Mouse (Mus musculus) gastrocnemius, postnatal 10 days (tissue): Measurements from ENCODE around the gene Col25a1. TPM values are rescaled to one million over a fixed set of nuclear protein-coding genes. Genes with fewer than 3 reads are reported as not detected.
A peak's percentile ranks its signal among the peaks of the same experiment; 100 is the strongest.

Source experiments
- DNase-seq: peaks from one replicate; pipeline ENCODE4 v3.0.0; 2021; ENCODE audit warnings: mixed read lengths
- total RNA-seq, 2 experiments: library from RNA; stranded (reverse); gene quantifications; 2 replicates each; pipeline ENCODE4 v1.2.3; 2021

Gene Col25a1
- total RNA-seq, 2 experiments from 2014 or later = 1.0 to 2.1 TPM

DNA sequence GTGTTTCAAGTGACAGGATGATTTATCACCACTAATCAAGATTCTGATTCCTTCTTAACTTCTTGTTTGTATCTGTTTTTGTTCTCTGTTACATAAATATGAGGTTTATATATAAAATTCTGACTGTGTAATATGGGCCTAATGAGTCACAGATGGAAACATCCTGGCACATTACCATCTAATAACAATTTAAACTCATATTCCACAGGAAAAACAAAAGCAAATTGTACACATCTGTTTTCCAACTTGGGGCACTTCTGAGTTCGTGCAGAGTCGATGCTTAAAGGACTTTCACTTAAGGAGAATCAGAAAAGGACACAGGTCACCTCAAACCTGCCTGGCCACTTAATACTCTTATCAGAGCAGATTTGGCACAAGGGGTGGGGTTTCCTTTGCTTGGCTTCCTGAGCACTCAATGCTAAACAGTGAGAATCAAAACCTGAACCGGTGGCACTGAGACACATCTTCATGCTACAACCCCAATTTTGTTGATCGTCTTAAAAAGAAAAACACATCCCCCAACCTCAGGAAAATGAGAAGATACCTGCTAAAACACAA, 342.0 kb downstream of the Col25a1 start:
- no peak for DNase-seq

DNA sequence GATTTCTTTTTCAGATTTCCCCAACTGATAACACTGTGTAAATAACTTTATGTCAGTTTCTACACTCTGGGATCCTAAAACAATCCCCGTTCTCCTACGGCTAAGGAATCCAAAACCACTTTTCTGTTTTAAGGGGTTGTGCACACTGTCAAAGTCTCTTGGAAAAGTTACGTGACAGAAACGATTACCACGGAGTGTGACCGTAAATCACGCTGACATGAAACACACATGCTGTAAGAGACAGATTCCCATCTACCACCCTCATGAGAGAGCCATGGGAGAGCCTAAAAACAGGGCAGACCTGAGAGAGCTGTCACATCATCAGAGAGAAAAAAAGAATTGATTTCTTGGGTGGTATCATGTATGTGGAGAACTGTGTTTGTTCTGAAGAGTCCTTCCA, 342.7 kb downstream of the Col25a1 start:
- DNase-seq = no peak

DNA sequence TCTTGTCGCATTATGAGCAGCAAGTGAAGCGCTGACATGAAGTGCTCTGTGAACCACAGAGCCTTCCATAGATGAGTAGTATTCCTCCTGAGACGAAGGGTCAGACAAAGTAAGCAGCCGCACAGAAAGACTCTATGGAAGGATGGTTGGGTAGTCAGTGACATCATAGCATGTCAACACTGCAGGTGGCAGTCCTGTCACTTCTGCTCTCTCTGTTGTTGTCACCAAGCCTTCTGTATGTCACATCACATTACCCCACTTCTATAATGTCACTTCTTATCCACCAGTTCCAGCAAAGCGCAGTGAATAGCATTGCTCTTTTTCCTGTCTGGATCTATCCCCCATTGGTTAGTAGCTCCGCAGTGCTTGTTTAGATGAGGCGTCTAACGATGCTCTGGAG, 351.2 kb downstream of the Col25a1 start:
- no peak for DNase-seq

DNA sequence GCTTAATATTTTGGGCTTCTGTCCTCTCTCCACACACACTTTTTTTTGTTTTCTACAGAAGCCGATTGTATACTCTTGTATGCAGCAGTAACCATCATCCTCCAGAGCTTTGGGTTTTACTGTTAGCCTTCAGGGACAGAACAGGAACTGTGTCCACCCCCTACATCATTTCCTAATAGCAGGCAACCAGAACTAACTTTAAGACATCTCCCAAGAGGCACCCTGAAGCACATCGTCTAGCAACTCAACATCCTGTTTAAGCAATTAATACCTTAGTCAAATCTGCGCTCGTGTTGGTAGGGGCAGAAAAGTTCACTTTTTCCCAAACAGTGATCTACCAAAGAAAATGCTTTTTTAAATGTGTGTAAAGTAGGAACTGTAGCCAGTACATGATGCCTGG, 357.5 kb downstream of the Col25a1 start:
- no peak for DNase-seq

DNA sequence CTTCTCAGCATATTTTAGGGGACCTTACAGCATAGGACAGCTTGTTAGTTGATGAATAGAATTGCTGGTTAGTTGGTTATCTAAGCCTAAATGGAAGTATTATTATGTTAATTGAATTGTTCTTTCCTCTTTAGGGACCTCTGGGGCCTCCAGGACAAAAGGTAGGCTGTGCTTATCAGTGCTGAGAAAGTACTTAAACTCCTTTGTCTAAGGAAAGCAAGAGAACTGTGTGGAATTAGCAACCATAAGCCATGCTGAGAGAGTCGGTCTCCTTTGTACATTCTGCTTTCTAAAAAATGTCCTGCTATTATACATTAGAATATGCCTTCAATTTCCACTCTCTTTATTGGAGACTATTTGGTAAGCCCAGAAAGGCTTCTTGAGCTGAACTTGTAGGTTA, 362.9 kb downstream of the Col25a1 start:
- DNase-seq = no peak

DNA sequence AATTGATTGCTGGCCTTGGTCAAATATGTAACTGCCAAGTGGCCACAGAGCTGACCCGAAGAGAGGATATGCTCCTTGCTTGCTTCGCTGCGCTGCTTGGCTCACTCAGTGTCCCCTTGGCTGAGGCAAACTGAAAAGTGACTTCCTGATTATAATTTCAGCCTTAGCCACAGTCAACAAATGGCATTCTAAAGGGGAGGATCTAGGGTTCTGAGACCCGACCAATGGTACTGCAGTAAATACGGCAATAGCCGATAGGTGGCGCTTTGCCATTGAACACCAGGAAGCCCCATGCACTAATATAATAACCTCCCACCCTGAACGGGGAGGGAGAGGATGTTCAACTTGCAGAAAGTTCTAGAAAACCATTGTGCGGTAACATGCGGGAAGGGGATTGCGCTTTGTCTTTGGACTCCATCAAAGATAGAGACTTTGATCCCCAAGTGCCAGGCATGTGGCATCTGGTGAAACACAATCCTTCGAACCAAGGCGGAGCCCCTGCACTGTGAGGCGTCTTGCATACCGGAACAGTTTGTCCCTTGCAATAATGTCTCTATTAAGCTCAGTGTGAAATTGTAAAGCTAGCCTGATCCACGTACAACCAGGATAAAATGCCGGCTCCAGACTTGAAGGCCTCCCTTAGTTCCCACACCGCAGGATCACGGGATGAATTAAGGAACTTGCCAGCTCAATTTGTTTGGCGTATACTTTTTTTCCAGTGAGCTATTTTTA, 363.5 kb downstream of the Col25a1 start:
- DNase-seq = peak; percentile 77

DNA sequence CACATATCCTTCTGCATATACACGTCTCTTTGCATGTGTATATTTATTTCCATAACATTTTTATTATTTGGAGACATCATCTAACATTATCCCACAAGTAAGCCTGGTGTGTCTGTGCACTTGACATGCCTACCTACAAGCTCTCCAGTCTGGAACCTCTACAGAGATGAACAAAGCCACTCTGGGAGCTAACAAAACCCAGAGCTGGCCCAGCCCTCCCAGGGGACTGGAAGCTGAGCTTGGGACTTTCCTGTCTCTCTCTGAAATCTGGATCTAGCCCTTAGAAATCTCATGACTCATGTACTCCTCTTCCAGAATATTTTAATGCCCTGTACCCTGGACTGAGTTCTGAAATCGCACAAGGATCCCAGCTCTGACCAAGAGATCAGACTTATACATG, 365.7 kb downstream of the Col25a1 start:
- no peak for DNase-seq

DNA sequence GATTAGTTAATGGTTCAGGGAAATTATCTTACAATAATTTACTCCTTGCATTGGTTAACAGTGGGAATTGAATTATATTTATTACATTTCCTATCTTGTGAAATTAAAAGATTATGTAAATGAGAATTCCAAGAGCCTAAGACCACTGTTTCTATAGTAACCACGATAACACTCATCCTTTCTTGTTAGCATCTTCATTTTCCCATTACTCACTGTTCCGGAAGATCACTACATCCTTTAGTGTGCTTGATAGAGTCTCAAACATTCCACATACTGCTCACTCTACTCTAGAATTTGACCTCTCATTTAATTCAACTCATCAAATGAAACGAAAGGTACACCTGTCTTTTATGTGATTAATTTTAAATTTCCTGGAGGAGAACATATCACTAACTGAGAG, 370.4 kb downstream of the Col25a1 start:
- DNase-seq = no peak

DNA sequence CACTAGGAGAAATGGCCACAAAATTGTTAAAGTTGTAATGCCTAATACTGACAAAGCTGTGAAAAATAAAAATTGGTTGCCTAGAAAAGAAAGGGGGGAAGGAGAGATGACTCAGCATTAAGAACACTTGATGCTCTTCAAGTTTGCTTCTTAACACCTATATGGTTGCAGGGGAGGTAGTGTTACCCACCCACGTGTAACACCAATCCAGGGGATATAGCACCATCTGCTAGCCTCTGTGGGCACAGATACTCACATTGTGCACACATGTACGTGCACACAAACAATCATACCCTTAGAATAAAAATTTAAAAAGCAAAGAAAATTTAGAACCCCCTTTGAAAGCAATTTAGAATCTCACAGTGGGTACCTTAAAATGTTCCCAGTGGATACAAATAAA, 377.0 kb downstream of the Col25a1 start:
- no peak for DNase-seq

DNA sequence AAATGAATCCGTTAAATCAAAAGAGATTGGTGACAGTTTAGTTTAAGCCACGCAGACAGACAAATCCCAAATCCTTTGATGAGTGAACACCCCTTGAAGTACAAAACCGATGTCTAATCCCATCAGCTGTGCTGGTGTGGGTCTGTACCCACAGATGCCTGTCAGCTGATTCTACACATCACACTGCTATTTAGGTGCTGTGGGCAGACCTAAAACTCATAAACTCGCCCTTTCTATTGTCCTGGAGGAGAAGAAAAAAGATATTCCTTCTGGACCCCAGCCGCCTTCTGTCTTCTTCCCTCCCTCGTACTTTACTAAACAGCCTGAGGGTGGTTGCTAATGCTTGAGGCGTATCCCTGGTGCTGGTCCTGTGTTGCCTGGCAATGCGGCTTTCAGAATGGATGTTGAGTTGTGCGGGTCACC, 387.2 kb downstream of the Col25a1 start:
- no peak for DNase-seq

DNA sequence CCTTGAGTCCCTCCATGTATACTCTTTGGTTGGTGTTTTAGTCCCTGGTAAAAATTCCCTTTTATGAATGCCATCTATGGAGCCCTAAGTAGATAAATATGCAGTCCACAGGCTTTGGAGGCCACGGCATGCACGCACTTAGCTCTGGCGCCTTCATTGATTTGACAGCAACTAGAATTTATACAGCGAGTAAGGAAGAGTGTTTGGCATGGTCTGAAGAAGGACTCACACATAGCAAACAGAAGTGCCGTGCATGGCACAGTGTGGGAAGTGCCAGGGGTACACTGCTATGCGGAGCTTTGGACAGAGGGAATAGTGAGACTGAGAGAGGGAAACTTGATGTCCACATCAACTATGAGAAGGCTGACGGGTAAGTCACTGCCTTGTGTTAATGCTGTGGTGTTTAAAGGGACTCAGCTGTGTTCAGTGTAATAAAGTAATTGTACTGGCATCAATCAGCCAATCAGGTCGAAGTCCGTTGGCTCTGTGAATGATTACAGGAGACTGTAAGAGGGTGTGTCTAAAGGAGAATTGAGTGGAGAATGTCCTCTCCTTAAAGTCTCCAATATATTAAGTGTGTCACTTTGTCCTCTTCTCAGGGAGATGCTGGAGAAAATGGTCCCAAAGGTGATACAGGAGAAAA, 390.7 kb downstream of the Col25a1 start:
- no peak for DNase-seq

DNA sequence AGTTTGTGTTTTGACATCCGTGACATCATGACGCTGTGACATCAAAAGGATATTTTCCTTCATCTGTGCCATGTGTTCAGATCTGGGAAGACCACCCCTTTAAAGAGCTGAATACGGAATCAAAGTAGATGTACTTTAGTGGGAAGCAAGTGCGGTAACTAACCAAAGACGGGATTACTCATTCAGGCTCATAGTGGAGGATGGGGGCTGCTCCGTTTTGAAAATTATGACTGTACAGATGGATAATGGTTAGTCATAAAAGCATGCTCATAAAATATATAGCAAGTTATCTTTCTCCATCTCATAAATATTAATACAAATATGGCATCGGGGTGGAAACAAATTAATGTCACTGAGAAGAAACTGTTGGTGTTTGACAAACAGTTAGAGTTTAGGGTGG, 391.7 kb downstream of the Col25a1 start:
- DNase-seq = no peak

DNA sequence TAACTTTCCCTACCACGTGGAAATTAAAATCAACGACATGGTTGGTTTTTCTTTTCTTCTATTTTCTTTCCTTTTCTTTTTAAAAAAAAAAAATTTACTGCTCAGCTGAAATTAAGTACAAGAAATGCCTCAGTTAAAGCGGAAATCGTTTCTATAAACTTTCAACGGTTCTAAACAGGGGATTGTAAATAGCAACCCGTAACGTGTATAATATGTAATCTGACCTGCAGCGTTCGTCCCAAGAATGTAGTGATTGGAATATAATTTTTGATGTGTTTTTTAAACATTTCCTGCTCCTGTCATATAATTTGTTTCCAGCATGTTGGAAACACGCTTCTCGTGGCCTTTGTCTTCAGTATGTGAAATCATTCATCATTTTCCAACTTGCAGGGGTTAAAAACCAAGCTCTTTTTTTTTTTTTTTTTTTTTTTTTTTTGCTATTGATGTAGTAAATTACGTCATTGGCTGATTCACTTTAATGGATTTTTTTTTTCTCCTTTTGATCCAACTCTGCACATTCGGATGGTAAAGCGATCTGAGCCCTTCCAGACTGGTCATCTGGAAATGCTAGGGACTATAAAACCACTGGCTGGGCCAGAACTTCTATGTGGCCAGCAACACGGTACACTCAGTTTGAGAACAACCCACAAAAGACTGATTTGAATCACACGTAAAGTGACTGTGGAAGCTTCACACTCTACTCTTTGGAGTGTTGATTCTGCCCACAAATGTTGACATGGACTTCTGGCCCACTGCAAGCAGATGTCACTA, 393.3 kb downstream of the Col25a1 start:
- no peak for DNase-seq

DNA sequence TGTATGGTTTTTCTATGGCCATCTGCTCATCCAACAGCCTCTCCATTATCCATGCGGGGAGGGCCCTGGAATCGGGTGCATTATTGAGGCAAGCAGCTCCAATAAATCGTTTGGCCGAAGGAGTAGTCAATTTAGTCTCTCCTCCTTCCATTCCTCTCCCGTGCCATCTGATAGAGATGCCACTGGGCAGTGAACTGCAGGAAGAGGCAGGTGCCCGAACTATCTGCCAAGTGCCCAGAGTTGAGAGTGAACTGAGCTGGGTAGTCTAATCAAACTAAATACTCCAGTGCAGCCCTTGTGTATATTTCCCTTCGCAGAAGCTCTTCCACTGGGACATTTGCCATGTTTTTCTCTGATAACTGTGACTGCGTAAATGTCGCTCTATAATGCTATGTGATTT, 403.7 kb downstream of the Col25a1 start:
- DNase-seq = no peak

DNA sequence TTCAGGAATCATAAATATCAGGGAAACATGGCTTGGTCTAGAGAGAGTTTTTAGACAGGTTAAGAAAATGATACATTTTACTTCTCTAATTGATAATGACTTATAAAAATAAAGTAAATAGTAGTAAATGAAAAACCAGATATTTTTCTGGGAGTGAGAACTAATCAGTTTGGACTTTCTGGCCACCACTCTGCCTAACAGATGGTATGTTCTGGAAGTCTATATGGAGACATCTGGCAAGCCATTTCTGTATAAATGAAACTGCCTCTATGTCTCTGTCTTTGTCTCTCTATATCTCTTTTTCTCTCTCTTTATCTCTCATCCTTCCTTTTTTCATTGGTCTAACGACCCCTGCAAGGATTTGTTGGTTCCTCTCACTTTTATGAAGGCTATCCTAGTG, 410.2 kb downstream of the Col25a1 start:
- no peak for DNase-seq

DNA sequence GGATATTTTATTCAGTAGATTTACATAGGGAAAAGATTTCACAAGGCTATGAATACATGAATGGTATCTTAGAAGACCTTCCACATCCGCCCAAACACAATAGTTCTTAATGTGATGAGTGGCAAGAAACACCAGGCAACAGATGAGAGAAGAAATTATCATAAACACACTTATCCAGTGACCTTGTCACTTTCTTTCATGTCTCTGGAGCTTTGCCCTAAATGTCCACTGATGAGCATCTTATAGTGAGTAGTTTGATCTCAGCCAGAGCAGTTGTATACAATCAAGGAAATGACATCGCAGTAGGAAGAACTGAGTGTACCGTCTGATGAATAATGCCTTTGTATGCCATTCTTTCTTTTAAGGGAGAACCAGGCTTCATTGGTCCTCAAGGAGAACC, 414.7 kb downstream of the Col25a1 start:
- no peak for DNase-seq

DNA sequence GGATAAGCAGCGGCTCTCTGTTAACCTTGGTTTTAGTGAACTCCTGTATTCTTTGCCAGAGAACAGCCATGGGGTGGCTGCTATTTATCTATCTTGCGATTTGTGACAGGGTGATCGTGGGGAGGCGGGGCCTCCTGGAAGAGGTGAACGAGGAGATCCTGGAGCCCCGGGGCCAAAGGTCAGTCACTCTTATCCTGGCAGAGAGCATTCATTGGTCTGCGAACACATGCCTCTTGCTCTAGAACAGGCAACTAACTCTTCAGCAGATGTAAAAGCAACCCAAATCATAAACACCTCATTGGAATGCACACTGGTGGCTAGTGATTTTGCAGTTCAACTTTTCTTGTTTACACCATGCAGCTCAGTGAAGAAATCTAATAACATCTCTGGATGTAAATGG, 417.8 kb downstream of the Col25a1 start:
- no peak for DNase-seq

DNA sequence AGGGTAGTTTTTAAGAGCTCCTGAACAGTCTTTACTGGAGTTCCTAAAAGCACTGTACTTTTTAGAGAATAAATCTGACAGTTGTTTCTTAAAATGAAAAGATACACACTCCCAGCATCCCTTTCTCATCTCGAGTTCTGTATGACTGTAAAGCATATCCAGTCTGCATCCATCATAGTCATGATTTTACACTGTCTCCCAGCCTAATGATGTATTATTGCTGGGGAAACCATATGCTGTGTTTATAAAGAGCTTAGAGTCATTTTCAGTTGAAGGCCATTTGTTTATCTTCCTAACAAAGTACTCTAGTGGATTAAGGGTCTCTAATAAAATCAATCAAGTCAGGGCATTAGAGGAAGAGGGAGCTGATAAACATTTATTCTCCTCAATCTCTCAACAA, 425.0 kb downstream of the Col25a1 start:
- no peak for DNase-seq

DNA sequence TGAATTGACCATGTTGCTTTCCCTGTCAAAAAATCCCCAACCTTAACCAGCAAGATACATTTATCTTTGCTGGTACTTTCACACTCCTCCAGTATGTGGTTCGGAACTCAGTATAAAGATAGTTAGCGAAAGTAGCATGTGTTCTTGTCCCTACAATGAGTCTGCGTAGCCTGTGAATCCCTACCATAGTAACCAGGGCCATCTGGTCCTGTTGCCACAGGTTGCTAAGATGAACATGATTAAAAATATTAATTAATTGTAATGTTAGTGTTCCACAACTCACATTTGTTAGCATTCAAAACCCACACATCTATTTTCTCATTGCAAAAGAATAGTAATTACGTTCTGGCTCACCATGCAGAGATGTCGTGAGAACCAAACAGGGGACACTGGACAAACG, 434.3 kb downstream of the Col25a1 start:
- no peak for DNase-seq

DNA sequence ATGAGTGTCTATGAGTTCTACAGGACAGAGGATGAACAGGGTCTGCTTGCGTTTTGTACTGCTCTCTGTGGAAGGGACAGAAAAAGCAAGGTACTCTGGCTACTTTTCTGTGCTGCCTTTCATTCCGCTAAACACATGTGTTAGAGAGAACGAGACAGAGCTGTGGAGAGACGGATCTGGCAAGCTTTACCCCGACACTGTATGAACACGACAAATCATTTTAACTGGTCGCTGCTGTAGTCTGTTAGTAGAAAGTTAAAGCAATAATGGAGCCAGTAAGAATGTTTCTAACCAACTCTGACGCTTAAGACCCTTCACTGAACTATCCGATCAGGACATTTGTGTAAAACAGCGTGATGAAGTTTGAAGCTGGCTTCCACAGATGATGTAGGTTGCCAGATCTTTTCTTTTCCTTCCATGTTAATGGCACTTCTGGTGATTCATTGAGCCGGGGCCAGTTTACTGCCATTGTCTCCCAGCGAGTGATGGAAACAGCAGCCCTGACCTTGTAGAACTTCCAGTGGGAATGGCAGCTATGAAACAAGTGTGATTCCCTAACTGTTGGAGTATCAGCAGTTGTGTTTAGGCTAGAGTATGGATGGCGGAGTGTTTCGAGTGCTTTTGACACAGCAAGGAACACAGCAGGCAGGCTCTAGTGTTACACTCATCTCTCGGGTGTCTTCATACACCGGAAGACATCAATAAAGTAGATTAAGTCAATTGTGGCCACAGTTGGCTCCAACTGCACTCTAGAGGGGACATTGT, 437.2 kb downstream of the Col25a1 start:
- no peak for DNase-seq

DNA sequence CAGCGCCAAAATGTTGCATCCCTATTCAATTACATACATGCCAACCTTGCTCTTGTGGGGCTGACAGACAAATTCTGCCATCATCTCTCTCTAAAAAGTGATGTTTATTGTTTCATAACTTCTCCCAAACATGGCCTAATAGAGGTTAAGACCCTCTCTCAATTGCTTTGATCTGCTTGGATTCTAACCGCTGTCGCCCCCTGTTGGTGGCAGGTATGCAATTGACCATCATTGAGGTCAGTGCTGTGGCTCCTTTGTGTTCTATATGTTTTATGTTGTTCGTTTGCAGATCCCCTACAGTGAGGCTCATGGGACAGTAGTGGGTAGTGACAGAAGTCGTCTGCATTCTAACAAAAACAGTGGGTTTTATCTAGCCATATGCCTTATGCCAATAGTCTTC, 441.9 kb downstream of the Col25a1 start:
- DNase-seq = no peak

DNA sequence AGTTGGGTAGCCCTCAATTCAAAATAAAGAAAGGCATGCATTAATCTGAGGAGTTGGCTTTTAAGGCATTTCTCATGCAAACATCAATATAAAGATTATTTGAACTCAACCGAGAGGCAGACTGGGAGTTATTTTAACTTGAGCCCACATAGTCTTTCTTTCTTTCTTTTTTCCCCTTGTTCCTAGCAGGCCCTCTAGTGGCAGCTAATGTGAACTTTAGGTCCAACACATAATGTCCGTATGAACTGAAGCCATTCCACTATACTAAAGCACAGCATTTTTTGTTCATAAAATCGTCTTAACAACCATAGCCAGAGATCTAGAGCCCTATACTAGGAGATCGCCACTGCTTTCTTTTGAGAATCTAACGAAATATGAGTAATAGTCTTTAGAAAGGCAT, 443.4 kb downstream of the Col25a1 start:
- peak; percentile 26 for DNase-seq
